Mouse (Mus musculus) telencephalon, adult 2 months (tissue): ENCODE measurements around the gene Runx1.

Experiments used
- DNase-seq: peaks from one replicate; pipeline ENCODE4 v3.0.0-alpha.2; 2011; ENCODE audit warnings: low read depth, low spot score

Runx1 gene

GRCm38 (mm10) chr16:92699531-92700397 lies 126.2 kb downstream of the Runx1 start:
- no peak for DNase-seq

- DNase-seq, result no peak
Measured at GRCm38 (mm10) chr16:92698612-92698998, 127.3 kb downstream of the Runx1 start.

GRCm38 (mm10) chr16:92697737-92698611 lies 128.0 kb downstream of the Runx1 start:
- no peak for DNase-seq

GRCm38 (mm10) chr16:92697227-92697736 lies 128.7 kb downstream of the Runx1 start:
- no peak for DNase-seq

GRCm38 (mm10) chr16:92696411-92697015 lies 129.4 kb downstream of the Runx1 start:
- DNase-seq, result no peak

GRCm38 (mm10) chr16:92695981-92696380 lies 130.0 kb downstream of the Runx1 start:
- DNase-seq, result no peak

GRCm38 (mm10) chr16:92695200-92695921 lies 130.6 kb downstream of the Runx1 start:
- no peak for DNase-seq

GRCm38 (mm10) chr16:92694496-92695106 lies 131.3 kb downstream of the Runx1 start:
- DNase-seq, result no peak

- no peak for DNase-seq
Measured at GRCm38 (mm10) chr16:92690759-92691158, 135.2 kb downstream of the Runx1 start.

- DNase-seq, result no peak
Measured at GRCm38 (mm10) chr16:92688941-92689340, 137.0 kb downstream of the Runx1 start.

- DNase-seq, result no peak
Measured at GRCm38 (mm10) chr16:92686978-92687377, 139.0 kb downstream of the Runx1 start.

- no peak for DNase-seq
Measured at GRCm38 (mm10) chr16:92685766-92686315, 140.1 kb downstream of the Runx1 start.

GRCm38 (mm10) chr16:92684423-92685211 lies 141.3 kb downstream of the Runx1 start:
- no peak for DNase-seq

GRCm38 (mm10) chr16:92676630-92677029 lies 149.3 kb downstream of the Runx1 start:
- no peak for DNase-seq

GRCm38 (mm10) chr16:92675677-92676076 lies 150.3 kb downstream of the Runx1 start:
- DNase-seq, result no peak

- DNase-seq, result no peak
Measured at GRCm38 (mm10) chr16:92674916-92675450, 151.0 kb downstream of the Runx1 start.

- no peak for DNase-seq
Measured at GRCm38 (mm10) chr16:92674121-92674816, 151.7 kb downstream of the Runx1 start.

- DNase-seq, result no peak
Measured at GRCm38 (mm10) chr16:92668807-92669206, 157.1 kb downstream of the Runx1 start.

- DNase-seq, result no peak
Measured at GRCm38 (mm10) chr16:92661757-92662156, 164.2 kb downstream of the Runx1 start.
